Mouse (Mus musculus) gastrocnemius, postnatal 14 days (tissue): Measurements from ENCODE around the gene Spsb1. TPM values are rescaled to one million over a fixed set of nuclear protein-coding genes. Genes with fewer than 3 reads are reported as not detected.
A peak's percentile ranks its signal among the peaks of the same experiment; 100 is the strongest.

Source experiments
- DNase-seq: peaks from one replicate; pipeline ENCODE4 v3.0.0; 2021; ENCODE audit warnings: mixed read lengths
- intact Hi-C: fragments of 180-260 bp; cut with DNase I; formaldehyde crosslinking; loops from one replicate; pipeline ENCODE4 v1.15.1; 2025; ENCODE audit warnings: low total_unique reads
- total RNA-seq, 2 experiments: library from RNA; stranded (reverse); gene quantifications; 2 replicates each; pipeline ENCODE4 v1.2.3; 2021

The Spsb1 gene
- total RNA-seq, 2 experiments from 2014 or later: 12.9 to 20.1 TPM

- intact Hi-C loops: no loop called here
- no peak for DNase-seq
These were observed 59.6 kb downstream of the Spsb1 start for GRCm38 (mm10) chr4:149895226-149895625.

GRCm38 (mm10) chr4:149894300-149894699 is 60.5 kb downstream of the Spsb1 start:
- intact Hi-C loops: no loop called here
- no peak for DNase-seq

- DNase-seq: peak; percentile 56
- intact Hi-C loops: no loop called here
These were observed 61.2 kb downstream of the Spsb1 start for GRCm38 (mm10) chr4:149893611-149894151.

- intact Hi-C loops: no loop called here
- no peak for DNase-seq
These were observed 63.5 kb downstream of the Spsb1 start for GRCm38 (mm10) chr4:149891172-149891960.

- intact Hi-C loops: no loop called here
- peak; percentile 70 for DNase-seq
These were observed 64.3 kb downstream of the Spsb1 start for GRCm38 (mm10) chr4:149890551-149890950.

- intact Hi-C loops: no loop called here
- DNase-seq: peak; percentile 89
These were observed 65.0 kb downstream of the Spsb1 start for GRCm38 (mm10) chr4:149889851-149890250.

- intact Hi-C loops: no loop called here
- DNase-seq: no peak
These were observed 65.9 kb downstream of the Spsb1 start for GRCm38 (mm10) chr4:149888736-149889470.

- DNase-seq: no peak
- intact Hi-C loops: no loop called here
These were observed 66.7 kb downstream of the Spsb1 start for GRCm38 (mm10) chr4:149888156-149888555.

GRCm38 (mm10) chr4:149886298-149887271 is 68.3 kb downstream of the Spsb1 start:
- peak; percentile 62 for DNase-seq
- intact Hi-C loops: no loop called here

- intact Hi-C loops: no loop called here
- no peak for DNase-seq
These were observed 70.9 kb downstream of the Spsb1 start for GRCm38 (mm10) chr4:149883990-149884389.

- no peak for DNase-seq
- intact Hi-C loops: no loop called here
These were observed 72.5 kb downstream of the Spsb1 start for GRCm38 (mm10) chr4:149882139-149882916.

GRCm38 (mm10) chr4:149880908-149881307 is 73.9 kb downstream of the Spsb1 start:
- DNase-seq: no peak
- intact Hi-C loops: no loop called here

GRCm38 (mm10) chr4:149879980-149880379 is 74.9 kb downstream of the Spsb1 start:
- DNase-seq: no peak
- intact Hi-C loops: no loop called here

GRCm38 (mm10) chr4:149878021-149878449 is 76.8 kb downstream of the Spsb1 start:
- no peak for DNase-seq
- intact Hi-C loops: no loop called here

- no peak for DNase-seq
- intact Hi-C loops: no loop called here
These were observed 77.6 kb downstream of the Spsb1 start for GRCm38 (mm10) chr4:149877202-149877601.

- DNase-seq: peak; percentile 76
- intact Hi-C loops: no loop called here
These were observed 78.1 kb downstream of the Spsb1 start for GRCm38 (mm10) chr4:149876761-149877160.

- DNase-seq: no peak
These were observed 78.8 kb downstream of the Spsb1 start for GRCm38 (mm10) chr4:149875986-149876501.

GRCm38 (mm10) chr4:149875296-149875695 is 79.5 kb downstream of the Spsb1 start:
- DNase-seq: no peak
- intact Hi-C loops: no loop called here

More at GRCm38 (mm10) chr4:149875986-149876501, 78.8 kb downstream of the Spsb1 start:
- intact Hi-C loops: no loop called here
